Mouse (Mus musculus): ENCODE measurements at regions not wholly inside any gene's neighbourhood (a gene's known extent, or its start where the extent isn't known, plus 50 kb on each side); places are given as distances from the start of the nearest gene placed in this dataset.

- 92% methylated on average over 3 of the region's 3 CpGs for WGBS
- ATAC-seq (ENCODE audit: low FRiP score) = no peak
- no peak for TF ChIP-seq CTCF (IDR thresholded peaks at IDR 0.05)
- no peak overlapping the region for H3K4me3 ChIP-seq (ENCODE audit: low read depth, low read length)
- H3K4me2 ChIP-seq (ENCODE audit: low read depth, low read length, poor library complexity, severe bottlenecking) = no peak overlapping the region
- no peaks in the 10 kb centered on the region for H3K36me3 ChIP-seq (ENCODE audit: insufficient read depth, low read length)
- no peak for DNase-seq (ENCODE audit: low spot score)
- H3K27me3 ChIP-seq (ENCODE audit: insufficient read depth, low read length) = no peaks in the 10 kb centered on the region
- no peaks in the 10 kb centered on the region for H3K9me3 ChIP-seq (ENCODE audit: low read length)
- H3K9ac ChIP-seq (replicated peaks; ENCODE audit: low read length, poor library complexity, severe bottlenecking) = no peak overlapping the region
- no peaks in the 10 kb centered on the region for H3K4me1 ChIP-seq (ENCODE audit: insufficient read depth, low read length)
- H3K27ac ChIP-seq (ENCODE audit: low read depth, low read length) = no peak overlapping the region
These were observed 51.2 kb upstream of the Suclg2 start for GRCm38 (mm10) chr6:95769808-95770207.

GRCm38 (mm10) chr6:95801651-95802050, 83.1 kb upstream of the Suclg2 start:
- Histone ChIP-seq H3K4me2 (ENCODE audit: low read depth, low read length, poor library complexity, severe bottlenecking) (no peak overlapping the region), H3K36me3 (ENCODE audit: insufficient read depth, low read length) (no peaks in the 10 kb centered on the region), H3K9ac (replicated peaks; ENCODE audit: low read length, poor library complexity, severe bottlenecking) (no peak overlapping the region), H3K27ac (ENCODE audit: low read depth, low read length) (no peak overlapping the region), H3K4me1 (ENCODE audit: insufficient read depth, low read length) (no peaks in the 10 kb centered on the region), H3K27me3 (ENCODE audit: insufficient read depth, low read length) (no peaks in the 10 kb centered on the region), H3K4me3 (ENCODE audit: low read depth, low read length) (no peak overlapping the region), H3K9me3 (ENCODE audit: low read length) (no peaks in the 10 kb centered on the region)
- TF ChIP-seq CTCF (IDR thresholded peaks at IDR 0.05) = no peak
- 88% methylated on average over 6 of the region's 6 CpGs for WGBS
- DNase-seq (ENCODE audit: low spot score) (peak; percentile 8), ATAC-seq (ENCODE audit: low FRiP score) (no peak)

GRCm38 (mm10) chr6:95841502-95841901, 122.9 kb upstream of the Suclg2 start:
- Histone ChIP-seq H3K4me3 (ENCODE audit: low read depth, low read length) (no peak overlapping the region), H3K36me3 (ENCODE audit: insufficient read depth, low read length) (no peaks in the 10 kb centered on the region), H3K27me3 (ENCODE audit: insufficient read depth, low read length) (no peaks in the 10 kb centered on the region), H3K9ac (replicated peaks; ENCODE audit: low read length, poor library complexity, severe bottlenecking) (no peak overlapping the region), H3K4me1 (ENCODE audit: insufficient read depth, low read length) (no peaks in the 10 kb centered on the region), H3K9me3 (ENCODE audit: low read length) (no peaks in the 10 kb centered on the region), H3K4me2 (ENCODE audit: low read depth, low read length, poor library complexity, severe bottlenecking) (no peak overlapping the region), H3K27ac (ENCODE audit: low read depth, low read length) (no peak overlapping the region)
- 87% methylated on average over 3 of the region's 3 CpGs for WGBS
- ATAC-seq (ENCODE audit: low FRiP score) (no peak), DNase-seq (ENCODE audit: low spot score) (no peak)
- no peak for TF ChIP-seq CTCF (IDR thresholded peaks at IDR 0.05)

- 81% methylated on average over 1 of the region's 1 CpGs for WGBS
- H3K4me2 ChIP-seq (ENCODE audit: low read depth, low read length, poor library complexity, severe bottlenecking) = no peak overlapping the region
- H3K27ac ChIP-seq (ENCODE audit: low read depth, low read length) = no peak overlapping the region
- H3K4me3 ChIP-seq (ENCODE audit: low read depth, low read length) = no peak overlapping the region
- ATAC-seq (ENCODE audit: low FRiP score) (no peak), DNase-seq (ENCODE audit: low spot score) (no peak)
- no peaks in the 10 kb centered on the region for H3K27me3 ChIP-seq (ENCODE audit: insufficient read depth, low read length)
- no peak for TF ChIP-seq CTCF (IDR thresholded peaks at IDR 0.05)
- no peaks in the 10 kb centered on the region for H3K9me3 ChIP-seq (ENCODE audit: low read length)
- no peak overlapping the region for H3K9ac ChIP-seq (replicated peaks; ENCODE audit: low read length, poor library complexity, severe bottlenecking)
- H3K4me1 ChIP-seq (ENCODE audit: insufficient read depth, low read length) = no peaks in the 10 kb centered on the region
- no peaks in the 10 kb centered on the region for H3K36me3 ChIP-seq (ENCODE audit: insufficient read depth, low read length)
These were observed 127.9 kb upstream of the Suclg2 start for GRCm38 (mm10) chr6:95846536-95846935.

GRCm38 (mm10) chr6:95875463-95875862, 156.9 kb upstream of the Suclg2 start:
- no peak for TF ChIP-seq CTCF (IDR thresholded peaks at IDR 0.05)
- Histone ChIP-seq H3K27me3 (ENCODE audit: insufficient read depth, low read length) (no peaks in the 10 kb centered on the region), H3K4me1 (ENCODE audit: insufficient read depth, low read length) (no peaks in the 10 kb centered on the region), H3K4me3 (ENCODE audit: low read depth, low read length) (no peak overlapping the region), H3K36me3 (ENCODE audit: insufficient read depth, low read length) (no peaks in the 10 kb centered on the region), H3K27ac (ENCODE audit: low read depth, low read length) (no peak overlapping the region), H3K9me3 (ENCODE audit: low read length) (no peaks in the 10 kb centered on the region), H3K4me2 (ENCODE audit: low read depth, low read length, poor library complexity, severe bottlenecking) (no peak overlapping the region), H3K9ac (replicated peaks; ENCODE audit: low read length, poor library complexity, severe bottlenecking) (no peak overlapping the region)
- 72% methylated on average over 6 of the region's 6 CpGs for WGBS
- ATAC-seq (ENCODE audit: low FRiP score) (no peak), DNase-seq (ENCODE audit: low spot score) (no peak)

- Histone ChIP-seq H3K9ac (replicated peaks; ENCODE audit: low read length, poor library complexity, severe bottlenecking) (no peak overlapping the region), H3K4me2 (ENCODE audit: low read depth, low read length, poor library complexity, severe bottlenecking) (no peak overlapping the region), H3K27me3 (ENCODE audit: insufficient read depth, low read length) (no peaks in the 10 kb centered on the region), H3K4me1 (ENCODE audit: insufficient read depth, low read length) (no peaks in the 10 kb centered on the region), H3K4me3 (ENCODE audit: low read depth, low read length) (no peak overlapping the region), H3K9me3 (ENCODE audit: low read length) (no peaks in the 10 kb centered on the region), H3K27ac (ENCODE audit: low read depth, low read length) (no peak overlapping the region), H3K36me3 (ENCODE audit: insufficient read depth, low read length) (no peaks in the 10 kb centered on the region)
- ATAC-seq (ENCODE audit: low FRiP score) = no peak
- TF ChIP-seq CTCF (IDR thresholded peaks at IDR 0.05) = no peak
- 8% methylated on average over 2 of the region's 2 CpGs for WGBS
- no peak for DNase-seq (ENCODE audit: low spot score)
These were observed 157.7 kb upstream of the Suclg2 start for GRCm38 (mm10) chr6:95876320-95876719.
